In the genomic region with DNA sequence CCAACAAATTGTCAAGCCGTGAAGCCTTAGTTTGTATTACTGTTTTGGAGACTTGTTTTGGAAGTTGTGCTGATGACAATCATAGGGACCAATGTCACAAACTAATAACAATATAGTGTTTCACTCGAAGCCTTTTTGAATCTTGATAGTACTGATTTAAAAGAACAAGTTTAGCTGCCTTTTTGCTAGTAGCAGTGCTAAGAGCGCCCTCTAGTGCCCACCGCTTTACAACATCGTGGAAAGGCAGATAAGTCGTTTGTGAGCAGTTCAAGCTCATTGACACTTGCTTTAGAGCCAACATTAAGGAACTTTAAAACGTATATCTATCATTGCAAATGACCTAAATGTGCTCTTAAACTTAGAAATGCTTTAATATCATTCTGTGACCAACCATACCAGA, we compare ENCODE assay signal across 9 mouse cellular contexts.
DNase-seq lines count a peak whose midpoint lies in the region; ATAC-seq and TF ChIP-seq lines count a peak whose summit lies in the region.
"Had no signal": no experiment of that assay in that cellular context is flagged by ENCODE, and none has a peak within 500 bp of the region (broad histone marks: within the 10 kb centered on the region; RNA-seq: fewer than 3 reads in every experiment).

No protein-coding gene starts in this region.

- H3K4me2 ChIP-seq in stomach, postnatal 0 days (replicated peaks; ENCODE audit: low read depth), result no peak overlapping the region
- H3K4me2 ChIP-seq: neural tube, embryonic 12.5 days had no signal

- peak; percentile 12 for DNase-seq in cerebellum, adult 11 months
- DNase-seq in adrenal gland, postnatal 10 days, result peak; percentile 87
- DNase-seq in embryonic facial prominence, embryonic 10.5 days (ENCODE audit: low spot score), result peak; percentile 76
- peak; percentile 63 to 80 for DNase-seq in heart, postnatal 10 days
- DNase-seq in layer of hippocampus, postnatal 14 days (ENCODE audit: low spot score in 2 of 2), result peak; percentile 76 to 89
- DNase-seq in stomach, postnatal 0 days (ENCODE audit: low spot score), result peak; percentile 77

- H3K4me3 ChIP-seq in embryonic facial prominence, embryonic 10.5 days, result no peak overlapping the region
- H3K4me3 ChIP-seq in stomach, postnatal 0 days (ENCODE audit: low read depth, low read length), result no peak overlapping the region
- H3K4me3 ChIP-seq: neural tube, embryonic 12.5 days had no signal

- peaks cover 10% of the 10 kb centered on the region for H3K4me1 ChIP-seq in embryonic facial prominence, embryonic 10.5 days
- H3K4me1 ChIP-seq in stomach, postnatal 0 days (replicated peaks; ENCODE audit: control insufficient read depth, insufficient read depth), result no peaks in the 10 kb centered on the region
- H3K4me1 ChIP-seq: neural tube, embryonic 12.5 days had no signal

- no peaks in the 10 kb centered on the region for H3K9me3 ChIP-seq in embryonic facial prominence, embryonic 10.5 days
- no peaks in the 10 kb centered on the region for H3K9me3 ChIP-seq in stomach, postnatal 0 days (ENCODE audit: control insufficient read depth, low read length)
- H3K9me3 ChIP-seq: neural tube, embryonic 12.5 days had no signal

- no peak for ATAC-seq in cerebellum, adult (ENCODE audit: insufficient number of reproducible peaks, low FRiP score, low TSS enrichment)
- ATAC-seq in megakaryocyte-erythroid progenitor cell, adult 5-6 weeks (replicated peaks; ENCODE audit: low FRiP score, low TSS enrichment, poor library complexity, severe bottlenecking), result 0 out of 2 replicates have a peak, but pooled peaks have one; percentile 59
- ATAC-seq in stomach, postnatal 0 days (ENCODE audit: low FRiP score, low TSS enrichment), result no peak

- no peaks in the 10 kb centered on the region for H3K36me3 ChIP-seq in embryonic facial prominence, embryonic 10.5 days (replicated peaks)
- H3K36me3 ChIP-seq in stomach, postnatal 0 days (ENCODE audit: control insufficient read depth, insufficient read depth, low read length), result no peaks in the 10 kb centered on the region
- H3K36me3 ChIP-seq: neural tube, embryonic 12.5 days had no signal

- no peaks in the 10 kb centered on the region for H3K27me3 ChIP-seq in embryonic facial prominence, embryonic 10.5 days (replicated peaks; ENCODE audit: low read depth, poor library complexity, severe bottlenecking)
- H3K27me3 ChIP-seq in stomach, postnatal 0 days (ENCODE audit: control insufficient read depth, insufficient read depth, low read length), result no peaks in the 10 kb centered on the region
- H3K27me3 ChIP-seq: neural tube, embryonic 12.5 days had no signal

- no peak overlapping the region for H3K9ac ChIP-seq in stomach, postnatal 0 days (ENCODE audit: low read length)
- H3K9ac ChIP-seq: neural tube, embryonic 12.5 days had no signal

- TF ChIP-seq EP300 in stomach, postnatal 0 days (optimal IDR thresholded peaks at IDR 0.05), result no peak

- peak; percentile 92 for TF ChIP-seq CTCF in stomach, postnatal 0 days (IDR thresholded peaks at IDR 0.05; ENCODE audit: low read depth)

- intact Hi-C loops in heart, postnatal 10 days (cut with DNase I), result loop anchor here (2.0 to 5.0 kb wide), 2 partner anchors 1152 to 1341 kb away; no protein-coding TSS in a partner anchor

- H3K27ac ChIP-seq in embryonic facial prominence, embryonic 10.5 days (replicated peaks), result no peak overlapping the region
- no peak overlapping the region for H3K27ac ChIP-seq in stomach, postnatal 0 days (replicated peaks)
- H3K27ac ChIP-seq: neural tube, embryonic 12.5 days had no signal

- WGBS in embryonic facial prominence, embryonic 10.5 days, result 17% methylated on average over 7 of the region's 7 CpGs
- WGBS in stomach, postnatal 0 days, result 12% methylated on average over 7 of the region's 7 CpGs

Comparison
In these comparisons a context has a peak if more than half of its experiments do, and no peak if none do; other contexts are left out.
1. DNase-seq: peak in every context shown above with its lines; median percentile 87 in adrenal gland, postnatal 10 days; 82 in layer of hippocampus, postnatal 14 days; 77 in stomach, postnatal 0 days; 76 in embryonic facial prominence, embryonic 10.5 days; 72 in heart, postnatal 10 days; 12 in cerebellum, adult 11 months.